Mouse (Mus musculus) MEL (cell line): Measurements from ENCODE around the gene Tmed6. TPM values are rescaled to one million over a fixed set of nuclear protein-coding genes. Genes with fewer than 3 reads are reported as not detected.

Experiments used
- DNase-seq: peaks from one replicate; pipeline ENCODE4 v3.0.0; 2011; ENCODE audit warnings: low read depth, low spot score
- H3K27ac ChIP-seq: 2 replicates; pipeline ENCODE4 v1.5.1; 2012; ENCODE audit warnings: low read depth, mild to moderate bottlenecking, control low read depth, low read length, moderate library complexity; ENCODE audit not compliant: control insufficient read depth
- H3K27me3 ChIP-seq, 2 experiments: fragments of 150-350 bp in 1 of 2; sonication (generic) in 1 of 2; 2 replicates each; pipeline ENCODE4 v1.6.1; 2012; ENCODE audit warnings: low read length in 2 of 2, mild to moderate bottlenecking in 2 of 2, improper control_type of control experiment in 1 of 2, moderate library complexity in 1 of 2; ENCODE audit not compliant: insufficient read depth in 2 of 2, control insufficient read depth in 1 of 2
- H3K36me3 ChIP-seq, 2 experiments: 2 replicates each; pipeline ENCODE4 v1.6.1; 2012 to 2014; ENCODE audit warnings: low read length in 2 of 2, improper control_type of control experiment in 1 of 2, inconsistent platforms in 1 of 2, mild to moderate bottlenecking in 1 of 2; ENCODE audit not compliant: insufficient read depth in 2 of 2, control insufficient read depth in 1 of 2
- H3K4me1 ChIP-seq, 2 experiments: fragments of 150-350 bp in 1 of 2; sonication (generic) in 1 of 2; 2 replicates each; pipeline ENCODE4 v1.6.1; 2012; ENCODE audit warnings: low read length in 2 of 2, improper control_type of control experiment in 1 of 2, mild to moderate bottlenecking in 1 of 2; ENCODE audit not compliant: insufficient read depth in 2 of 2, control insufficient read depth in 1 of 2
- H3K4me3 ChIP-seq, 2 experiments: fragments of 150-350 bp in 1 of 2; sonication (generic) in 1 of 2; 2 replicates each; pipeline ENCODE4 v1.5.1; 2012; ENCODE audit warnings: low read depth in 2 of 2, low read length in 2 of 2, mild to moderate bottlenecking in 2 of 2, moderate library complexity in 2 of 2, control low read depth in 1 of 2, improper control_type of control experiment in 1 of 2; ENCODE audit not compliant: control insufficient read depth in 1 of 2, insufficient read depth in 1 of 2
- H3K79me2 ChIP-seq: 2 replicates; pipeline ENCODE4 v1.6.1; 2012; ENCODE audit warnings: mild to moderate bottlenecking, low read length, moderate library complexity; ENCODE audit not compliant: control insufficient read depth, poor library complexity, insufficient read depth
- H3K9ac ChIP-seq: 2 replicates; pipeline ENCODE4 v1.6.1; 2012; ENCODE audit warnings: low read depth, mild to moderate bottlenecking, control low read depth, low read length, moderate library complexity; ENCODE audit not compliant: control insufficient read depth, poor library complexity, severe bottlenecking
- H3K9me3 ChIP-seq: fragments of 150-350 bp; sonication (generic); replicated peaks from 2 replicates; pipeline ENCODE4 v1.6.1; 2012; ENCODE audit warnings: mild to moderate bottlenecking, low read length, improper control_type of control experiment, moderate library complexity; ENCODE audit not compliant: insufficient read depth
- BHLHE40 ChIP-seq: IDR thresholded peaks from 2 replicates; pipeline ENCODE4 v1.6.1; 2012; ENCODE audit warnings: low read depth, mild to moderate bottlenecking, inconsistent platforms, low read length, improper control_type of control experiment, borderline replicate concordance
- ELF1 ChIP-seq: IDR thresholded peaks from 2 replicates; pipeline ENCODE4 v1.6.1; 2014; ENCODE audit warnings: low read depth, mild to moderate bottlenecking, inconsistent platforms, low read length, improper control_type of control experiment, moderate library complexity
- HCFC1 ChIP-seq: IDR thresholded peaks from 2 replicates; pipeline ENCODE4 v1.6.1; 2012; ENCODE audit warnings: low read depth, mild to moderate bottlenecking, inconsistent platforms, low read length, improper control_type of control experiment, moderate library complexity
- KAT2A ChIP-seq: conservative IDR thresholded peaks from 2 replicates; pipeline ENCODE4 v1.6.1; 2012; ENCODE audit warnings: low read depth, low read length, improper control_type of control experiment, inconsistent platforms
- MAZ ChIP-seq: IDR thresholded peaks from 2 replicates; pipeline ENCODE4 v1.6.1; 2012; ENCODE audit warnings: low read depth, mild to moderate bottlenecking, inconsistent platforms, low read length, improper control_type of control experiment
- MEF2A ChIP-seq: IDR thresholded peaks from 2 replicates; pipeline ENCODE4 v1.6.1; 2014; ENCODE audit warnings: low read depth, mild to moderate bottlenecking, inconsistent platforms, low read length, improper control_type of control experiment; ENCODE audit not compliant: poor library complexity, insufficient replicate concordance, severe bottlenecking; ENCODE audit errors: extremely low read depth
- MYC ChIP-seq: IDR thresholded peaks from 2 replicates; pipeline ENCODE4 v1.6.1; 2011; ENCODE audit warnings: low read depth, mild to moderate bottlenecking, low read length, improper control_type of control experiment, moderate library complexity
- NRF1 ChIP-seq: IDR thresholded peaks from 2 replicates; pipeline ENCODE4 v1.6.1; 2014; ENCODE audit warnings: low read depth, mild to moderate bottlenecking, inconsistent platforms, low read length, improper control_type of control experiment, moderate library complexity; ENCODE audit not compliant: poor library complexity, insufficient read depth, severe bottlenecking
- POLR2A ChIP-seq, 2 experiments: IDR thresholded peaks; 2 replicates each; pipeline ENCODE4 v1.6.1; 2011 to 2012; ENCODE audit warnings: low read length in 2 of 2, mild to moderate bottlenecking in 2 of 2, control low read depth in 1 of 2, improper control_type of control experiment in 1 of 2, low read depth in 1 of 2, moderate library complexity in 1 of 2; ENCODE audit not compliant: control insufficient read depth in 1 of 2, insufficient read depth in 1 of 2, poor library complexity in 1 of 2
- POLR2AphosphoS2 ChIP-seq: IDR thresholded peaks from 2 replicates; pipeline ENCODE4 v1.6.1; 2011; ENCODE audit warnings: low read length, improper control_type of control experiment
- RCOR1 ChIP-seq: IDR thresholded peaks from 2 replicates; pipeline ENCODE4 v1.6.1; 2012; ENCODE audit warnings: low read depth, mild to moderate bottlenecking, inconsistent platforms, low read length, improper control_type of control experiment
- SIN3A ChIP-seq: IDR thresholded peaks from 2 replicates; pipeline ENCODE4 v1.6.1; 2012; ENCODE audit warnings: low read length, improper control_type of control experiment, inconsistent platforms
- SMC3 ChIP-seq: IDR thresholded peaks from 2 replicates; pipeline ENCODE4 v1.6.1; 2011; ENCODE audit warnings: low read depth, low read length, improper control_type of control experiment
- TAL1 ChIP-seq: IDR thresholded peaks from 2 replicates; pipeline ENCODE4 v1.6.1; 2012; ENCODE audit warnings: mild to moderate bottlenecking, inconsistent platforms, low read length, moderate library complexity, mixed read lengths
- TBP ChIP-seq: IDR thresholded peaks from 2 replicates; pipeline ENCODE4 v1.8.0; 2011; ENCODE audit warnings: low read depth, low read length, improper control_type of control experiment
- TCF12 ChIP-seq: IDR thresholded peaks from 2 replicates; pipeline ENCODE4 v1.6.1; 2014; ENCODE audit warnings: low read depth, mild to moderate bottlenecking, inconsistent platforms, low read length, improper control_type of control experiment, moderate library complexity
- UBTF ChIP-seq: IDR thresholded peaks from 2 replicates; pipeline ENCODE4 v1.6.1; 2012; ENCODE audit warnings: low read depth, mild to moderate bottlenecking, inconsistent platforms, low read length, improper control_type of control experiment, moderate library complexity, borderline replicate concordance; ENCODE audit not compliant: insufficient read depth
- USF2 ChIP-seq, 2 experiments: IDR thresholded peaks; 2 replicates each; pipeline ENCODE4 v1.6.1; 2011 to 2012; ENCODE audit warnings: improper control_type of control experiment in 2 of 2, low read length in 2 of 2, borderline replicate concordance in 1 of 2, inconsistent platforms in 1 of 2, low read depth in 1 of 2, mild to moderate bottlenecking in 1 of 2; ENCODE audit not compliant: insufficient read depth in 1 of 2
- ZC3H11A ChIP-seq: IDR thresholded peaks from 2 replicates; pipeline ENCODE4 v1.6.1; 2012; ENCODE audit warnings: low read depth, mild to moderate bottlenecking, inconsistent platforms, low read length, improper control_type of control experiment
- ZNF384 ChIP-seq: IDR thresholded peaks from 2 replicates; pipeline ENCODE4 v1.6.1; 2012; ENCODE audit warnings: low read depth, mild to moderate bottlenecking, inconsistent platforms, low read length, improper control_type of control experiment
- polyA plus RNA-seq, 2 experiments: library from polyadenylated mRNA; stranded (reverse) in 1 of 2; unstranded in 1 of 2; fragments of >175 nt in 1 of 2; fragments of >200 nt in 1 of 2; gene quantifications; 2 replicates each; pipeline versions ENCODE4 v1.2.1 to v1.2.4; 2012; ENCODE audit warnings: low replicate concordance in 2 of 2, low read depth in 1 of 2; ENCODE audit not compliant: insufficient read length in 2 of 2, insufficient read depth in 1 of 2, missing spikeins in 1 of 2
- total RNA-seq: library from RNA; depleted of rRNA; stranded (reverse); fragments of 300-350 nt; gene quantifications from 2 replicates; pipeline ENCODE4 v1.2.3, GENCODE M21; 2012

Tmed6 gene
- total and polyA plus RNA-seq, 3 experiments, result not detected

- TF ChIP-seq MEF2A (no peak), UBTF (peak; percentile 4; the same call in 1 of the 2 replicates)
These were observed 31.1 kb upstream of the Tmed6 start, which contains the start of gene Terf2 (continued) for GRCm38 (mm10) chr8:107096366-107097036.

GRCm38 (mm10) chr8:107095717-107096365 lies 30.4 kb upstream of the Tmed6 start:
- H3K27ac ChIP-seq, result peak overlapping the region; percentile 92
- no peaks in the 10 kb centered on the region for H3K27me3 ChIP-seq
- peaks cover 34% of the 10 kb centered on the region for H3K79me2 ChIP-seq
- peak; percentile 77 for DNase-seq
- peaks cover 4 to 10% of the 10 kb centered on the region in 2 experiments for H3K36me3 ChIP-seq
- H3K9me3 ChIP-seq, result no peaks in the 10 kb centered on the region
- H3K9ac ChIP-seq, result peak overlapping the region; percentile 87
- peaks cover 0 to 8% of the 10 kb centered on the region in 2 experiments; a peak in 2 of 4 replicates for H3K4me1 ChIP-seq
- TF ChIP-seq TBP (peak; percentile 57; the same call in 1 of the 2 replicates), ZNF384 (no peak), MAZ (no peak), POLR2AphosphoS2 (no peak), HCFC1 (peak; percentile 79), USF2 (IDR thresholded peaks at IDR 0.05; ENCODE audit: borderline replicate concordance in 1 of 2, insufficient read depth in 1 of 2, low read depth in 1 of 2, low read length in 2 of 2) (no peak), ZC3H11A (no peak), UBTF (peak; percentile 20; the same call in 1 of the 2 replicates), BHLHE40 (no peak), MEF2A (no peak), TCF12 (no peak), ELF1 (0 out of 2 replicates have a peak, but pooled peaks have one; percentile 16), MYC (peak; percentile 61; the same call in 1 of the 2 replicates), TAL1 (no peak), RCOR1 (no peak), KAT2A (no peak), SMC3 (no peak), NRF1 (no peak), POLR2A (IDR thresholded peaks at IDR 0.05; ENCODE audit: control insufficient read depth in 1 of 2, insufficient read depth in 1 of 2, low read depth in 1 of 2, low read length in 2 of 2, poor library complexity in 1 of 2) (peak in 1 of 2 experiments; percentile 52; a peak in 1 of 4 replicates), SIN3A (peak; percentile 86)
- TF ChIP-seq, all 39 proteins: peak for 7
- H3K4me3 ChIP-seq, result peak overlapping the region; percentile 92 to 97
